Mouse (Mus musculus) CD4-positive, CD25-positive, alpha-beta regulatory T cell, adult 2 months (primary cell): ENCODE measurements around the gene Slc13a3.

Experiments
- DNase-seq: peaks from one replicate; pipeline ENCODE4 v3.0.0-alpha.2; 2012; ENCODE audit warnings: low read depth, low spot score

The Slc13a3 gene

GRCm38 (mm10) chr2:165482003-165482402, 9.0 kb upstream of the Slc13a3 start:
- no peak for DNase-seq

- no peak for DNase-seq
Observed at GRCm38 (mm10) chr2:165475850-165476249, 2.8 kb upstream of the Slc13a3 start.

- no peak for DNase-seq
Observed at GRCm38 (mm10) chr2:165475412-165475811, 2.4 kb upstream of the Slc13a3 start.

GRCm38 (mm10) chr2:165471943-165472342, 1.1 kb downstream of the Slc13a3 start:
- no peak for DNase-seq

GRCm38 (mm10) chr2:165470167-165470566, 2.9 kb downstream of the Slc13a3 start:
- DNase-seq: peak; percentile 44

GRCm38 (mm10) chr2:165467824-165468452, 5.1 kb downstream of the Slc13a3 start:
- no peak for DNase-seq

- DNase-seq: no peak
Observed at GRCm38 (mm10) chr2:165459663-165460062, 13.4 kb downstream of the Slc13a3 start.

- no peak for DNase-seq
Observed at GRCm38 (mm10) chr2:165458189-165458588, 14.8 kb downstream of the Slc13a3 start.

- DNase-seq: peak; percentile 59
Observed at GRCm38 (mm10) chr2:165456710-165457109, 16.3 kb downstream of the Slc13a3 start.

- DNase-seq: peak; percentile 61
Observed at GRCm38 (mm10) chr2:165452730-165453693, 20.0 kb downstream of the Slc13a3 start.

- DNase-seq: no peak
Observed at GRCm38 (mm10) chr2:165448475-165448874, 24.6 kb downstream of the Slc13a3 start.

- DNase-seq: no peak
Observed at GRCm38 (mm10) chr2:165444861-165445260, 28.2 kb downstream of the Slc13a3 start.

GRCm38 (mm10) chr2:165442981-165443380, 30.0 kb downstream of the Slc13a3 start:
- DNase-seq: no peak

- no peak for DNase-seq
Observed at GRCm38 (mm10) chr2:165441613-165442012, 31.4 kb downstream of the Slc13a3 start.

GRCm38 (mm10) chr2:165439613-165440012, 33.4 kb downstream of the Slc13a3 start:
- DNase-seq: no peak

GRCm38 (mm10) chr2:165438881-165439280, 34.1 kb downstream of the Slc13a3 start:
- no peak for DNase-seq

- no peak for DNase-seq
Observed at GRCm38 (mm10) chr2:165428694-165429093, 44.3 kb downstream of the Slc13a3 start.

GRCm38 (mm10) chr2:165420195-165420594, 52.8 kb downstream of the Slc13a3 start:
- no peak for DNase-seq

- DNase-seq: no peak
Observed at GRCm38 (mm10) chr2:165419670-165420111, 53.3 kb downstream of the Slc13a3 start.

GRCm38 (mm10) chr2:165418577-165418976, 54.5 kb downstream of the Slc13a3 start:
- no peak for DNase-seq

GRCm38 (mm10) chr2:165417291-165417690, 55.7 kb downstream of the Slc13a3 start:
- DNase-seq: no peak

GRCm38 (mm10) chr2:165415795-165416194, 57.2 kb downstream of the Slc13a3 start:
- no peak for DNase-seq
